Mouse (Mus musculus): ENCODE measurements around the gene Limch1.

Limch1 gene

DNA sequence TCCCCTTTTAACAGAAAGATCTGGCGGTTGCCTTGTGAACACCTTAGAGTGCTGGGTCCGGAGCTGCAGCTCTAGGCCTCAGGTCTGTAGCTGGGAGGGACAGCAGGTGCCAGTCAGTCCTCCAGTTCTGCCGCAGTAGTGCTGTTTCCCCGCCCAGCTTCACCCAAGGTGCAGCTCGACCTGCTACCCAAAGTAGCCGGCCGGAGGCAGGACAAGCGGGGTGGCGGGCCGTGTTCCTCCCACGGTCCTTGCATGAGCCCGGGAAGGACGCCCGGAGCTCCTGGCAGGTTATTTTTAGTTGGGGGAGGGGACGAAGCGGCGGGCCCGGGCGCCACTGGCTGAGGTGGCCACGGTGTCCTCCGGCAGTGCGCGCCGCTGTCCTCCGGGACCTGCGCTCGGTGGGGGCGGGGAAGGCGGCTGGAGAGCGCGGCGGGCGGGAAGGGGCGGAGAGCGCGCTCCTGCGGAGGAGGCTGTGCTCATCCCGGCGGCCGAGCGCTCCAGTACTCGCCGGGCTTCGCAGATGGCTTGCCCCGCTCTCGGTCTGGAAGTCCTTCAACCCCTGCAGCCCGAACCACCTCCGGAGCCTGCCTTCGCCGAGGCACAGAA, at the start of gene Limch1:
Limch1 (plus strand) TSS at position 438 of the 606 bp plus-strand sequence.
- DNase-seq, result peak; percentile 80 to 87

DNA sequence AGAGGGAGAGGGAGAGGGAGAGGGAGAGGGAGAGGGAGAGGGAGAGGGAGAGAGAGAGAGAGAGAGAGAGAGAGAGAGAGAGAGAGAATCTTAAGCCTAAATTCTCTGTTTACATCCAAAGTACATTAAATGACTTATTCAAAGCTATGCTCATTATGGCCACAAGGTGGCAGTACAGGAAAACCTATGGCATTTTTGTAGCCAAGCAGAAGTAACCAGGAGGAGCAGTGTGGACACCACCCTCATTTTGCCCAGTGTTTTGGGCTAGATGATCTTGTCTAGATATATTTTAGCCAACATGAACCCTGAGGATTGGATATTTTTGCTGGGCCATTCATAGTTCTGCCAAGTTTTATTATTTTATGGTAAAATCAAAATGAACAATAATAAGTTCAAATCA, 48.5 kb upstream of the Limch1 start:
- DNase-seq, result peak in 1 of 2 experiments; percentile 57

DNA sequence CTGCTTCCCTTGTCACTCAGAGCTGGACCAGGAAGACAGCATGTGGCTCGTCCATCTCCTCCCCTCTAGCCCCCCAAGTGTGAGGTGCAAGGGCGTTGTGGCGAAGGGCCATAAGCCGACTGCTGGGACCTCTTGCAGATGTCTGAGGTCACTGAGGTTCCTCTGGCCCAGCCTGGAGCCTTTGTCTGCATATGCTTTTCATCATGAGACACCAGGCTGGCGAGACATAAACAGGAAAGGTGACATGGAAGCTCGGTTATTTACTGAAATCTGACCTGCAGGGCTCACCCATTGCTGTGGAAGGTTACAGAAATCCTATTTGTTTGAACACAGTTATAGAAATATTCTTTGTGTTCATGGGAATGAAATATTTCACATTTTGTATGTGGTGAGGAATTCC, 45.7 kb upstream of the Limch1 start:
- DNase-seq, result peak; percentile 56 to 85

DNA sequence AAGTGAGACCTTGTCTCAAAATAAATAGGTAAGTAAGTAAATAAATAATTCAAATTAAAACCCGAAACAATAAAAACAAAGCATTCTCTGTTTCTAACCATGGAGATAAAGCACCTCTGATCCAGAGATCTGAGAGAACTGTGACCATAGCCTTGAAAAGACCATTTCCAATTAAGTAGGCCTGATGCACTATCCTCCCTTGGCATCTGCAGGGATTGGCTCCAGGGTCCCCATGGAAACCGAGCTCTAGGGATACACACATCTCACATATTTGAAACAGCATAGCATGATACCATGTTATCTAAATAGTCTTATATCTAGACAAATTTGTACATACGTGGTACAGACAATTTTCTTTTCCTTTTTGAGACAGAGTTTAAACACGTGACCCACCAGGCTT, 43.7 kb upstream of the Limch1 start:
- no peak for DNase-seq

DNA sequence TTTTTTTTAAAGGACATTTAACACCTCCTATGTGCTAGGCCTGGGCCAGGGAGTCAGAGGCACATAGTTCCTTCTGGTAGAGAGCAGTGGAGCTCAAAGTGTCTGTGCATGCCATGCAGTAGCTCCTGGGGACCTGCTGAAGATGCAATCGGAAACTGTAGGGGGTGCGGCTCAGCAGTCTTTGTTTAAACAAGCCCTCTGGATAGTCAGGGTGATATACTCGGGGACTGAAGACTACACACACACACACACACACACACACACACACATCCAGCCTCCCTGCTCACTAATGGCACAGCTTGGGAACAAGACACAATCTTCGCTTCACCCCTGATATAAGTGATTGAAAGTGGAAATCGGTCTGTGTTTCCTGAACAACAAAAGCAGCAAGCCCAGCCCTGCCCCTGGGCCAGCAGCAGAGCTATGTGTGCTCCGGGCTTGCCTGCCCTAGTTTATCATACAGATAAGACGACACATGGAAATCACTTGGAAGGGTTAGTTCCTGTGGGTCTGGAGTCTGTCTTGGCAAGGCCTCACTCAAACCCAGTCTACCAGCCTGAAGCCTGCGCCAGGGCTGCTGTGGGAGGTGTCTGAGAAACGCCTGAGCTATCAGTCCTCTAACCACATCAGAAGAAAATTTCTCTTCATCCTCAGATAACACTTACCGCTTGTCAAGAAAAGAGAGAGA, 42.2 kb upstream of the Limch1 start:
- DNase-seq, result peak; percentile 22 to 49

DNA sequence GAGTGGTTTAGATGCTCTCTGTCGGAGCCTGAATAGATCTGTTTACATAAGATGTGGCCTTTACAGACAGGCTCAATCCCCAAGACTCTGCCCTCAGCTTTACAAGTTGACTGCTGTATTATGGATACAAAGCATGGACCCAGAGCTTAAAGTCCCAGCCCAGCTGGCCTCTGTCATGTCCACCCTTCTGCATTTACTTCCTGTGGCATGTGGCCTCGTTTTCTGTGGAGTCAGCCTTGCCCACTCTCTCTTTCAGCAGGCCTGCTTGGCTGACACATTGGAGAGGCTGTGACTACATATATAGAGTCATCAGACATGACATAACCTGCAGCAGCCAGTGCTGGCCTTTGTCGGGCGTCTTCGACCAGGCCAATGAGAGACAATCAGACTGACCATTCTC, 37.8 kb upstream of the Limch1 start:
- DNase-seq, result peak; percentile 21 to 76

DNA sequence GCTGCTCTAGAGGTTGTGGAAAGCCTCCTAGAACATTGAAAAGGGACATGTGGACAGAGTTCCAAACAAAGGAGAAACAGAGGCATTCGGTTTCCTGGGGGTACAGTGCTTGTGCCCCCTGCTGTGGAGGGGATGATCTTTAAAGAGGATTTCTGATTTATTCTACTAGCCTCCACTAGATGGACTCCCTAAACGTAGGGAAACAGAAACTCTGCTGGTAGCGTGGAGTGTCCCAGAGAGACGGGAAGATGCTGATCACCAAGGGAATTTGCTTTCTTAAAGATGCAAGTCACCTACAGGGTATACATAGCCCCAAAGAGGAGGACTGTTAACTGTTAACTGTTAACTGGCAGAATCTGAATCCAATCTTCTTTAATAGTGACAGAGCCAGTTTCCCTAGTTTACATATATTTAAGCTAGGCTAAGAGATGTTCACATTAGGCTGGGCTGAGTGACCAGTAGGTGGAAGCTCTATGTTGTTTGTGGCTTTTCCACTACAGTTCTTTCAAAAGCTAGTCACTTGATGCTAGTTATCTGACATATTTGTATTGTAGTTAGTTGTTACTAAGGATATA, 35.1 kb upstream of the Limch1 start:
- DNase-seq, result peak in 1 of 2 experiments; percentile 13

DNA sequence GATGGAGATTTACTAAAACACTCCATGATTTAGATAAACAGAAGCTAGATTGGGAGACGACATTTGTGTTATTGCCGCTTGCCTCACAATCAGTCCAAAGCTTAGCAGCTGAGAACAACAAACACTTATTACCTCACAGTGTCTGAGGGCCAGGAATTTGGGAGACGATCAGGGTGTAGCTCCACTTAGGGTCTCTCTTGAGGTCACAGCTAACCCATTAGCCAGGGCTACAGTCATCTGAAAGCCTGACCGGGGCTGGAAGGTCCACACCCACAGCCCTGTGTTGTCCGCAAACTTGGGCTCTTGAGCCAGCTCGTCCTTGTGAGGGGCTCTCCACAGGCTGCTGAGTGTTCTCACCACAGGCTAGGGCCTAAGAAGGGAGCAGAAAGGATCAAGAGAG, 32.8 kb upstream of the Limch1 start:
- DNase-seq, result peak; percentile 37 to 74

DNA sequence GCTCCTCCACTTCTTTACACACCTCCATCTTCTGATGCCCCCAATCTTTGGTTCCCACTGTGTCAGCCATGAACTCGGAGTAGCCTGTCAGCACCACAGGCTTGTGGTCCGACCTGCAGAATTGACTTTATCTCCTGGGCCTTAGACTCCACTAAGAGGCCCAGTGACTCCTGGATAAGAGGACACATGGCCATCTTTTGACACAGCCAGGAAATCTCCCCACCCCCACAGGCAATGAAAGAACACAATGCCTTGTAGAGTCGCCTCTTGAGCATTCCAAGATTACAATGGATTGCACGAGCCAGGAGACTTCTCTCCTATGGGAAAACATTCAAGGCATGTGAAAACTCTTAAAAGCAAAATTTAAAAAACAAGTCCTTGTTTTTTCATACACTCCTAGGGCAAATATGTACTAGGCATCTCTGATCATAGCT, 30.1 kb upstream of the Limch1 start:
- DNase-seq, result peak in 1 of 2 experiments; percentile 28

DNA sequence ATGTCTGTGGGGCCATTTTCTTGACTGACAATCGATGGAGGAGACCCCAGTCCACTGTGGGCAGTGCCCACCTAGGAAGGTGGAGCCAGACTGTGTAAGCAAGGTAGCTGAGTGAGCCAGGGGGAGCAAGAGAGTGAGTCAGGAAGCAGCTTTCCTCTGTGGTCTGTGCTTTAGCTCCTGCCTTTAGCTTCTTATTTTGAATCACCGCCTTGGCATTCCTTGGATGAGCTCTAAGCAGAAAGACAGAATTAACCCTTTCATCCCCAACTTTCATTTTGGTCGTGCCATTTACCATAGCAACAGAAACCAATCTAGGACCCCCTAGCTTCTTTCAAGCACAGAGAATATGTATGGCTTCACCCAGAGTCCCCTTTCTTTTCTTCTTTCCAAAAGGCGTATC, 27.7 kb upstream of the Limch1 start:
- DNase-seq, result no peak

DNA sequence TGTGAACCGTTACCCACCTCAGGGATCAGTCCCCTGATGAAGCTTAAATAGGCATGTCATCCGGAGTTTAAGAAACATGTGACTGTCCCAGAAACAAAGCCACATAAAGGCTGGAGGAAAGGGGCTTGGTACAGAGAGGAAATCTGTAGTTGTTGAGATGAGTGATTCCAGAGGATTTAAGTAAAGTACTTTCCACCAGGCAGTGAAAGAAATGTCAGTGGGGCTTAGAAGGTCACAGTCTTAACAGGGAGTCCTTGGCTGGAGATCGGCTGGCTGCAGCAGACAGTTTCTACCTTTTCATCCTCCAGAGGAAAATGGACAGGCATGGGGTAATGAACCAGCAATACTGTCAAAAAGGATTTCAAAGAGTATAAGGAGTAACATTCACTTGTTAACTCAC, 27.2 kb upstream of the Limch1 start:
- DNase-seq, result no peak

DNA sequence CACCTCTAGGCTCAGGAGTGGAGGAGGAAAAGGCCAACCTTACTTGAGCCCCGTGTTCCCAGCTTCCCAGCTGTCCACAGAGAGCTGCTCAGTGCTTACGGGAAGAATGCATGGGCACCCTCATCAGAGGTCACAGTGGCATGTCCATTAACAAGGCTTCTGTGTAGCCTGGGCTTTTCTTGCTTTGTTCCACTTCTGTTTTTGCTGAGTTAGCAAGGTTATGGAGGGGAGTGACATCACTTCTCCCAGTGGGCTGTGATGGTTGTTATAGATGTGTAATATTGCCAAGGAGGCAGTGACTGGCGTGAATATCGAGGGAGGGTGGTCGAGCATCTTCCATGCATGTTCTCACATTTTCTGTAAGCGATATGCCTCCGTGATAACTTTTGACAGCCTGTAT, 26.7 kb upstream of the Limch1 start:
- no peak for DNase-seq

DNA sequence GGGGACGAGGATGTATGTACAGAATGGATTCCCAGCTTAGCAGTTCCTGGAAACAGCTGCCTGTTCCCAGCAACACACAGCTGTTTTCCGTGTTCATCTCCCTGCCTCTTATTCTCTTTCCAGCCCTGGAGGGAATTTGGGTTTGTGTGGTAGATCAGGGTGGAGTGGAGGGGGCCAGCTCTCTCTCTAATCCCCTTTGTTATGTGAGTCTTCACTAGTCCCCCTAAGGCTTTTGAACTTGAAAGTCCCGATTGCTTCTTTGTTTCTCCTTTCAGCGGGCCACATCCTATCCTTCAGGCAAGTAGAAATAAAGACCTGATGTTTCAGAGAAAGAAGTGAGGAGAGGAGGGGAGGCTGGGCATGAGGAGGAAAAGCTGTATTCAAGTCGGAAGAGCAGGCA, 24.7 kb upstream of the Limch1 start:
- no peak for DNase-seq

DNA sequence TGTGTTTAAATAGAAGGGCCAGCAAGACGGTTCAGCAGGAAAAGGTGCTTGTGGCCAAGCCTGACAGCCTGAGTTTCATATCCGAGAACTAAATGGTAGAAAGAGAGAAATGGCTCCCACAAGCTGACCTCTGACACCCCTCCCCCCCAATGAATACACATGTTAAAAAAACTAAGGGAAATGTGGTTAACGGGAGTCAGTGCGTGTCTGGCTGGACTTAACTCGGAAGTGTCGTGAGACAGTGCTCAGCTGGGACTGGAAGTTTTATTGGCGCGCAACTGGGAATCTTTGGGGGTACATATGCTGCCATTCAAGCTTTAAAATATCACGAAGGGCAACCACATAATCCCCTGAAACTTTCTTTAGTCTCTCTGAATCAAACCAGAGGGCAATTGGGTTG, 23.0 kb upstream of the Limch1 start:
- peak; percentile 39 to 71 for DNase-seq

DNA sequence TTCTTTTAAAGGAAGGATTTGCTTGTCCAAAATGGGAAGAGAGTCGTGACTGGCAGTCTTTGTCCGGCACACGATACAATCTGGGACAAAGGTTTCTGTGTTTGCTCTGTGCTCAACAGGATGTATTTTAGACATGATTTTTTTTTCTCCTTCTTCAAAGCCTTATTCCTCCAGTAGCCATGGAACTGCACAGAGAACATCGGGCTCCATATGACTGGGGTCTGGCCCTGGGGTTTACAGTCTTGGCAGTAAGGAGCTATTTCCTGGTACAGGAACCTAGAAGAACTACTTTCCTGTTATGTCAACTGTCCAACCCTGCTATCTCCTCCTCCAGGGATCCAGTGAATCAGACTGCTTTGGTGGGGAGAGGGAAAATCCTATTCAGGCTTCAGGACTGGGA, 22.6 kb upstream of the Limch1 start:
- peak in 1 of 2 experiments; percentile 33 for DNase-seq

DNA sequence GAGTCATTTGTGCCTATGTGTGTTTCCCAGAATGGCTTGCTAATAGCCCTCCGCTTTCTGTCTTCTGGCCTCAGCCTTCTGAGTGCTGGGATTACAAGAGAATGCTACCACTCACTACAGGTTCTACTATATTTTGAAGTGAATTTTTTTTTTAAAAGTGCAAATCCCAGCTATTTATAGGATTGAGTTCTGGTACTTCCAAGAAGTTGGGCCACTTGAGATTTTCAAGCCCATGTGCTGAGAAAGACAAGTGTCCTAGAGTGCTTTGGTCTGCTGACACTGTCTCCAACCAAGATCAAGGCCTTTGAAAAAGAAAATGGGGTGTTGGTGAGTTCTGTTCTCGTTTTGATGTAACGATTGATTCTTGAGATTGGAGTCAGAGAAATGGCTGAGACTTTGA, 22.0 kb upstream of the Limch1 start:
- no peak for DNase-seq

DNA sequence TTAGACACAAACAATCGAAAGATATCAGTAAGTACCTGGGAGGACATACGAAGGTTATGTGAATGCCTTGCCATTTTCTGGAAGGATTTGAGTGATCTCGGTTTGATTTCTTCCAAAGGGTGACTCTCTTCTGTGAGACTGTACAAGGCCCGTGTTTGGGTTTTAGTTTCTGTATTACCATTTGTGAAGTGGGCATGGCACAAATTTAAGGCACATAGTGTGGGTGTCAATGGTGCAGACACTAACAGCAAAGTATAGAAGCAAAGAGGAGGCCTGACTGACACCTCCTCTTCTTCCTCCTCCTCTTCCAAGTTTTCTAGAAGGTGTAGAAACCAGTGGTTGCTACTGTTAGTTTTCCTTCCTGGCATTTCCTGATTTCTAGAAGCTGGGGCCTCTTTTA, 16.3 kb upstream of the Limch1 start:
- DNase-seq, result no peak

DNA sequence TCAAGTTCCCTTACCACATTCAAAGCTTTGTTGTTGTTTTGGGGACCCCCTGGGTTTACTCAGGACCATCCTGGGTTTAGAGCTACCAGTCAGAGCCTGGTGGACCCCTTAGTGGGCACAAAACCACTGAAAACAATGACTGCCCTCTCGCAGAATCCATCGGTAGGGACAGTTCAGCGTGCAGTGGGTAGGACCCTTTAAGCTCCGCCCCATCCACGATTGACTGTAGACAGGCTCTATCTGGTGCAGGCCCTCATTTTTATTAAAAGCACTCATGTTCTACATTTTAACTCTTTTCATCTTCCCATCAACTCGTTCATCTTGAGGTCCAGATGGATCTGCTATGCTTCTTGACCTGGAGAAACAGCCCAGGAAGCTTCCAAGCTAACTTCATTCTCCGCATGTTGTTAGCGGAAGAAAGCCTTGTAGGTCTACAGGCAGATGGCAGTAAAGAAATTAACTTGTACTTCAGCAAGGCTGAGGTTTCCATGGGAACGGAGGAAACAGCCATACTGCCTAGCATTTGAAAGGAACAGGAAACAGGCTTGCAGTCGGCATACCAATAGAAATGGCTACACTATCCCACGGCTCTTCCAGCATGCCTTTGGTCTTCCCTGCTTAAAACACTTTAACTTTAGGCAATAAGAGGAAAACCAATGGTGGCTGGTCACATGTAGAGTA, 14.9 kb upstream of the Limch1 start:
- DNase-seq, result no peak

DNA sequence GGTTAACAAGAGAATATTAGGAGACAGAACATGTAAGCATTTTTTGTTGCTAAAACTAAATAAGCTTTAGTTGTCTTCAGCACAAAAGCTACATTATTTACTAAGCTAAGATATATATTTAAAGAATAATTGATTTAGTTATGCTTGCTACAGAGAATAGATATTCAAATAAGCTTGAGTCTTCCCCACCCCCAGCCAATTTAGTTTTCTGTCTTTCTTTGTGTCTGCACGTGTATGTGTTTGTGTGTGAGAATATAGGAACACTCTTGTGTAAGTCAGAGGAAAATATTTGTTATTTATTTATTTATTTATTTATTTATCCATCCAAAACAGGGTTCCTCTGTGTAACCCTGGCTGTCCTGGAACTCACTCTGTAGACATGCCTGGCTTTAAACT, 14.3 kb upstream of the Limch1 start:
- no peak for DNase-seq

DNA sequence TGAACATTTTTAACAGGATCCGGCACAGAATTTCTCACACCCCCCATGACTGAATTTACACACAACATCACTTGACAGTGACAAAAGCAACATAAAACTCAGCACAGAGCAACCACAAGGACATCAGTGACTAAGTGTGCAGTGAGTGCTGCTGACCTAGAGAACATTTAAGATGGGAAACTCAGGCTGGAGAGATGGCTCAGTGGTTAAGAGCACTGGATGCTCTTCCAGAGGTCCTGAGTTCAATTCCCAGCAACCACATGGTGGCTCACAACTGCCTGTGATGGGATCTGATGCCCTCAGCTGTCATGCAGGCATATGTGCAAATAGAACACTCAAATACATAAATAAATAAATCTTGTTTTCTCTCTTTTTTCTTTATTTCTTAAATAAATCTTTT, 12.1 kb upstream of the Limch1 start:
- no peak for DNase-seq

DNA sequence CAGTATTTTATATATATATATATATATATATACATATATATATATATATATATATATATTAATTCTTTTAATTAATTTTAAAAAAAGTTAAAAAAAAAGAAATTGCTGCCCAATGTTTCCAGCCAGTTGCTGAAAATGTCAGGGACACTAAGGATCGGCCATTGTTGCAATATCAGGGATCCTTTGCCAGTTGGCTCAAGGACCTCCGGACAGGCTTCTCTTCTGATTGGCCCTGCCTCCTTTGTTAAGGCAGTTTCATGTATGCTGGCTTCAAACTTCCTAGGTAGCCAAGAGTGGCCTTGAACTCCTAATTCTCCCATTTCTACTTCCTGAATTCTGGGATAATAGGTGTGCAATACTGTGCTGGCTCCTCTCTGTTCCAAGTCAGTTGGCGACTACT, 6.3 kb upstream of the Limch1 start:
- DNase-seq, result no peak

DNA sequence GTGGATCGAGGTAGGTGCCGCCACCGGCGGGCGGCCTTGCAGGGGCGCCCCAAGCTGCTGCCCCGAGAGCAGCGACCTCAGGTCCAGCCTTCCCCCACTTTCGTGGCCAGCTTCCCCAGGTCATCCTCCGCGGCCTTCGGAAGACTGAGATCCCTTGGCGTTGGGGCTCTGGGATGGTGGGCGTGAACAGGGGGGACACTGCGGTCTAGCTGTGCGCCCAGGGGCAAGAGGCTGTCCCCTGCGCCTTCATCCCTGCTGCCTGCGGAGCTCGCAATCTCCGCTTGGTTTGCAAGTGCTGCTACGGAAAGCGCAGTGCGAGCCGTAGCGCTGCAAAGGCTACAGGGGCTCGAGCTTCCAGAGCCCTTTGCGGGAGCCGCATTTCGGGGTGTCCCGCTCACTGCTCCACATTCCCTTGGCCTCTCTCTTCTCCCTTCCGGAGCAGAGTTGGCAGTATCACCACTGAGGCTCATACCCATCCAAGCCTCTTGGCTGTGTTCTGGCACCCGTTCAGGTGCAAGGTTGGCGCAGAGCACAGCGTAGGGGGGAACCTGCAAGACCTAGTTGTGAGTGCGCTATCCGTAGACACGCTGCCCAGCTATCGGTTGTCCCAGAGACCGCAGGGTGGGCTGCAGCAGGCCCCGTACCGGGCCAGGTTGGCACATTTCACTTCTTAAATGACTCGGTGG, 512 bp downstream of the Limch1 start:
- peak; percentile 45 to 57 for DNase-seq

DNA sequence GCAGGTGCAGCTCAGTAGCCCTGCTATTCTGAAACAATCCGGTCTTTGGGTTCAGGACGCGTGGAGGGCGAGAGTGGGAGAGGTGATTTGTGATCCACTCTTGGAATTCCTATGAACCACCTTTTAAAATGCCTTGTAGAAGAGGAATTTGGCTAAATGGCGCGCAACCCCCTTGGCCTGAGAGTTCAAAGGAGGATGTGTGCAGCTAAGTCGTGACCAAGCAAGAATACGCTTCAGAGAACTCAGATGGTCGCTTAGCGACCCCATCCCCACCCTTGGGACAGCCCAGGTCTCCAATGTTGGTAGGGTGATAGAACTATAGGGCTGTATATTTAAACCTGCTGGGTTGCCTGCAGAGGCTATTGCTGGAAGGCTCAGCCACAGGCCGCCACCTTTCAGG, 1.1 kb downstream of the Limch1 start:
- no peak for DNase-seq

All from lung, postnatal 4 days (tissue).